Mouse (Mus musculus) mouse trophoblast stem cell (cell line): Measurements from ENCODE around the gene Tpst1.

Experiments used
- in situ Hi-C, 2 experiments: fragments of 300-500 bp; cut with MseI, MboI; formaldehyde crosslinking; loops; 2 replicates in 1 of 2; 3 replicates in 1 of 2; pipeline ENCODE4 v1.15.1; 2025

Tpst1 gene

DNA sequence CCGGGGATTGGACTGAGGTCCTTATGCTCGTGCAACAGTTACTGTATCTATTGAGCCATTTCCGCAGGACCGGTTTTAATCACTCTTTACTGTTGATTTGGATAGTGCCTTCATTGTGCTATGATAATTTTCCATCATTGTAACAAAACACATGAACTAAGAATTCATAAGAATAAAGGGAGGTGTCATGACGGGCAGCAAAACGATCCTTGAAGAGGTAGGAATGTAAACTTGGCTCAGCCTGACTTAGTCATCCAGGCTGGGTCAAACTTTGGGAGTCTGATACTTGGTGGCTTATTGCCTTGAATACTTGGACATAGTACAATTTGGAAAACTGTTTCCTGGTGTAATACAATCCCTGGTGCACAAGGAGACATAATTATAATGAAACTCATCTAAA, 112.2 kb downstream of the Tpst1 start:
- in situ Hi-C loops = no loop called here
